Mouse (Mus musculus) C2C12 (cell line): ENCODE data around the gene Micu1. TPM values are rescaled to one million over a fixed set of nuclear protein-coding genes. Genes with fewer than 3 reads are reported as not detected.

Source experiments
- H3K27me3 ChIP-seq: one replicate; pipeline ENCODE4 v1.6.1; 2011; ENCODE audit not compliant: control insufficient read depth, insufficient read depth, insufficient read length
- H3K36me3 ChIP-seq: one replicate; pipeline ENCODE4 v1.6.1; 2011; ENCODE audit not compliant: control insufficient read depth, insufficient read depth
- H3K4me3 ChIP-seq: one replicate; pipeline ENCODE4 v1.5.1; 2011; ENCODE audit warnings: mild to moderate bottlenecking, control low read depth; ENCODE audit not compliant: poor library complexity, insufficient read depth, severe bottlenecking
- H3K79me2 ChIP-seq: one replicate; pipeline ENCODE4 v1.6.1; 2011; ENCODE audit not compliant: control insufficient read depth, insufficient read depth
- H3K79me3 ChIP-seq: one replicate; pipeline ENCODE4 v1.6.1; 2011; ENCODE audit warnings: low read depth, control low read depth
- H3ac ChIP-seq: one replicate; pipeline ENCODE3; 2011; ENCODE audit warnings: low read depth; ENCODE audit not compliant: control insufficient read depth, insufficient read length
- CEBPB ChIP-seq: IDR thresholded peaks from one replicate; pipeline ENCODE4 v1.6.1; 2011; ENCODE audit warnings: low read depth, mild to moderate bottlenecking, control low read depth, moderate library complexity
- CTCF ChIP-seq: IDR thresholded peaks from one replicate; pipeline ENCODE4 v1.5.1; 2011; ENCODE audit not compliant: control insufficient read depth, insufficient read depth, insufficient read length
- FOSL1 ChIP-seq: IDR thresholded peaks from one replicate; pipeline ENCODE4 v1.8.0; 2011; ENCODE audit warnings: mild to moderate bottlenecking, low read length; ENCODE audit not compliant: poor library complexity, insufficient read depth, severe bottlenecking
- MAX ChIP-seq: IDR thresholded peaks from one replicate; pipeline ENCODE4 v1.6.1; 2011; ENCODE audit warnings: mild to moderate bottlenecking, control low read depth
- MYOD1 ChIP-seq: IDR thresholded peaks from one replicate; pipeline ENCODE4 v1.6.1; 2011; ENCODE audit warnings: low read depth; ENCODE audit not compliant: control insufficient read depth, insufficient read length
- MYOG ChIP-seq: IDR thresholded peaks from one replicate; pipeline ENCODE4 v1.6.1; 2011; ENCODE audit not compliant: control insufficient read depth, insufficient read length; ENCODE audit errors: extremely low read depth
- USF1 ChIP-seq: IDR thresholded peaks from one replicate; pipeline ENCODE4 v1.6.1; 2011; ENCODE audit warnings: low read depth, mild to moderate bottlenecking, control low read depth, moderate library complexity
- polyA plus RNA-seq: library from polyadenylated mRNA; unstranded; fragments of >200 nt; fragmentation: generic; extraction: Trizol; gene quantifications from one replicate; pipeline ENCODE4 v1.2.1, GENCODE M21; 2012; ENCODE audit warnings: missing spikeins

The Micu1 gene
- polyA plus RNA-seq, 1 experiment: 90.2 TPM

DNA sequence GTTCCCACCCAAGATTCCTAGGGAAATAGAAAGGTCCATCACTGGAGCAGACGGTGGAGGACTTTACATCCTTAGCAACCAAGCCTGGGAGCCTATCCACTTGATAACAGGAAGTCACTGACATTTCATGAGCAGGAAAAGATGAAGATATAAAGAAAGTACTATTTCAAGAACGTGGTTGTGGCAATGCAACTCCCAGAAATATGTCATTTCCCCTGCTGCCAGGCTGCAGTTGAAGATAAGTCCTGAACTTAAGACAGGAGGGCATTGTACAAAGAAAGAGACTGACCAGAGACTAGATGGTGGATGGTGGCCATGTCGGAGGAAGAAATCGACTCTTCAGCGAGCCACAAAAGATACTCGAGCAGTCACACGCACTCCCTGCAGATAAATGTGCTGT, 129.7 kb downstream of the Micu1 start:
- TF ChIP-seq CTCF (no peak), MYOG (no peak), CEBPB (no peak), USF1 (no peak), FOSL1 (no peak), MAX (no peak), MYOD1 (no peak)
- peaks cover 47% of the 10 kb centered on the region for H3K36me3 ChIP-seq

DNA sequence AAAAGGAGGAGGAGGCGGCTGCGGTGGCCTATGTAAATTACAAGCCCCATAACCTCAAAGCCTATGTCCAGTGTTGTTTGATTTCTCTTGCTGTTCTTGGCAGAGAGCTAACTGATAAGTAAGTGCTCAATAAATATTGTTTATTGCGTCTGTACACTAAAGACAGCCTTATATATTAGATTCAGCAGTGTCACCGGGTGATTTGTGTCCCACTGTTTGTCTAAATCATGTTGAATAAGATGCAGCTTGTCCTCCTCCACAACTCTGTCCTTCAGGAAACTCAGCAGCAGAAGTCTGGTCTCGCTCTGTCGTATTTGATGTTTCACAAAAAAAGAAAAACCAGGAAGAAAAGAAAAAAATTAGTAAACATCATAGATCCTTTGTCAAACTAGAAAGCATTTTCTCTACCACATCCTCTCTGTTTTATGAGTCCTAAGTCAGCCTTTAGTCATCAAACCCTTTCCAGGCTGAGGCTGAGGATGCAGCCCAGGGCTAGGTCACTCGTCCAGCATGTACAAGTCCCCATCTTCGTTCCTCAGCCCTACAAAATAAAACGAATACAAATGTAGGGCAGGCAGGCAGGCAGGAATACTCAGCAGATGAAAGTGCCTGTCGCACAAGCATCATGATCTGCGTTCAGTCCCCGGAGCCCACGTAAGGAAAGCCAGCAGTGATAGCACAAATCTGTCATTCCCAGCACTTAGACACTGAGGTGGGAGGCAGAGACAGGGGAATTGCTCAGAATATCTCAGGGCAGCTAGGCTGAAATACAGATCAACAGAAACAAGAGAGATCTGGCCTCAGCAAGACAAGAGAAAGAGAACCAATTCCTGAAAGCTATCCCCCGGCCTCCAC, 133.3 kb downstream of the Micu1 start:
- no peaks in the 10 kb centered on the region for H3K27me3 ChIP-seq
- TF ChIP-seq MYOG (no peak), MYOD1 (no peak), FOSL1 (no peak), CTCF (no peak), MAX (no peak), USF1 (no peak), CEBPB (no peak)
- H3K79me2 ChIP-seq: no peaks in the 10 kb centered on the region
- H3ac ChIP-seq: no peak overlapping the region
- no peaks in the 10 kb centered on the region for H3K79me3 ChIP-seq
- H3K36me3 ChIP-seq: peaks cover 16% of the 10 kb centered on the region
- no peak overlapping the region for H3K4me3 ChIP-seq

More for the DNA sequence above, 129.7 kb downstream of the Micu1 start:
- Histone ChIP-seq H3K79me3 (no peaks in the 10 kb centered on the region), H3K4me3 (no peak overlapping the region), H3K27me3 (no peaks in the 10 kb centered on the region), H3ac (no peak overlapping the region), H3K79me2 (no peaks in the 10 kb centered on the region)

DNA sequence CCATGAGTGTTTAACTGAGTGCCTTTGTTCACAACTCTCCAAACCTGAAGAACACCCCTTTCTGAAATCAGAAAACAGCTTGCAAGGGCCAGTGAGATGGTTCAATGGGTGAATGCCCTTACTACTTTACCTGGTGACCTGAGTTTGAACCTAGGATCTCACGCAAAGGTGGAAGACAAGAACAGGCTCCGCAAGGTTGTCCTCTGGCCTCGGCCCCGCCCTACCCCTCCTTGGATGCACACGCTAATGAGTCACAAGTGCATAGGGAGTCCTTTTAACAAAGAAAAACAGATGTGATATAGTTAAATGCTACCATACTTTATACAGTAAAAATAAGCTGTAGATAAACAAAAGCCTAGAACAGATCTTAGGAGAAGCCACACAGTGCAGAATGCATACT, 135.2 kb downstream of the Micu1 start:
- TF ChIP-seq USF1 (no peak), CTCF (no peak), MYOG (no peak), MAX (no peak), FOSL1 (no peak), CEBPB (no peak), MYOD1 (no peak)
- H3K4me3 ChIP-seq: no peak overlapping the region
- H3K79me3 ChIP-seq: no peaks in the 10 kb centered on the region
- H3K79me2 ChIP-seq: no peaks in the 10 kb centered on the region
- H3K36me3 ChIP-seq: peaks cover 11% of the 10 kb centered on the region
- H3ac ChIP-seq: no peak overlapping the region
- H3K27me3 ChIP-seq: no peaks in the 10 kb centered on the region

DNA sequence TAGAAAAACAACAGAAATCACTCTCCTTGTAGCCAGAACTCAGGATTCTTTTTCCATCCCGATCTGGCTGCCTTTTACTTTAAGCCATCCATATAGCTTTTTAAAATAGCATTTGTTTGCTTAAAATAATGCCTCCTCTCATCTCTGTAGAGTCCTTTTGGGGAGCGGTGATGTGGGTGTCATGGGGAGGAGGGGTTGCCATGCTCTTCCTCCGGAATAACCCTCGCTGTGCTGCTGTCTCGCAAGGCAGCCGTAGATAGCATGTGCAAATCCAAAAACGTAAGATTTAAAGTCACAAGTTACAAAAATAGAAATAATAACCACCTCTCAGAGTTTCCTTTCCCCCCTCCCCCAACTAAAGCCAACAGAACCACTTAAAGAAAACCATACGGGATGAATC, 139.2 kb downstream of the Micu1 start:
- Histone ChIP-seq H3ac (no peak overlapping the region), H3K36me3 (peaks cover 7% of the 10 kb centered on the region), H3K27me3 (no peaks in the 10 kb centered on the region), H3K79me2 (no peaks in the 10 kb centered on the region), H3K4me3 (no peak overlapping the region), H3K79me3 (no peaks in the 10 kb centered on the region)
- TF ChIP-seq MYOD1 (no peak), MAX (no peak), CTCF (no peak), CEBPB (no peak), MYOG (no peak)

DNA sequence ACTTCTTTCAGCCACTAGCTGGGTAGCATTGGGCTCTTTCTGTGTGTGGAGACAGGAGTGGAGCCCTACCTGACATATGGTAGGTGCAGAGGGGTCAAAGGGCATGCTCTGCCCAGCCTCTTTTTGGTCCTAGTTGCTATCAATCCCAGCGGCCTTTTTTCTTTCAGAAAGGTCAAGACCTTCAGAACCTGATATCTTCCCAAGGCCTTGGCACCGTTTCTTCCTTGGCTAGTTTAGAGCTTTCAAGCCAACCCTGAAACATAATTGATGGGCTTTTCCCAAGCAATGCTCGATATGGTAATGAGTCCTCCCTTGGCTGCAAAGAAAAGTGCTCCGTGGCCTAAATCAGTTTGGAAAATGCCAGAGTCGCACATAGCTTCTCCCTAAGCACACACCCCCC, 140.8 kb downstream of the Micu1 start:
- no peak overlapping the region for H3K4me3 ChIP-seq
- H3K36me3 ChIP-seq: no peaks in the 10 kb centered on the region
- no peaks in the 10 kb centered on the region for H3K79me2 ChIP-seq
- TF ChIP-seq CEBPB: no peak
- no peak for TF ChIP-seq MYOG
- no peak for TF ChIP-seq CTCF
- no peak for TF ChIP-seq MAX
- TF ChIP-seq USF1: no peak
- no peak for TF ChIP-seq MYOD1
- no peak for TF ChIP-seq FOSL1
- H3K79me3 ChIP-seq: no peaks in the 10 kb centered on the region
- no peaks in the 10 kb centered on the region for H3K27me3 ChIP-seq
- H3ac ChIP-seq: no peak overlapping the region

DNA sequence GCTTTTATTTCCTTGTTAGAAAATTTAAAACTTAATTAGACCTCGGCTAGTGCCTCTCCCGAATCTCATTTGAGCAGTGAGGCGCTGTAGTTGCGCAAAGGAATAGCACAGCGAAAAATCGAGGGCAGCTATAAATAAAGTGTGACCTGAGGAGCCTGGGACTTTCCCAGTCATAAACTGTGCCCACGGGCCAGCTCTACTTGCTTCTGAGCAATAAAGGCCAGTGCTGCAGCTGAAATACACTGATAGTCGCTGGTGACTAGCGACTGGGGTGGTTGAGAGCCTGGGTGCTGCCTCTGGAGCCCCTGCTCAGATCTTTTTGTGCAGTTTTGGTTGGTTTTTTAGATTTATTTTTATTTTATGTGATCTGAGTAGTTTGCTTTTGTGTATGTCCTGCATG, 142.4 kb downstream of the Micu1 start:
- no peaks in the 10 kb centered on the region for H3K79me2 ChIP-seq
- H3ac ChIP-seq: no peak overlapping the region
- H3K27me3 ChIP-seq: no peaks in the 10 kb centered on the region
- H3K36me3 ChIP-seq: no peaks in the 10 kb centered on the region
- no peak for TF ChIP-seq FOSL1
- no peak for TF ChIP-seq CTCF
- TF ChIP-seq USF1: no peak
- TF ChIP-seq MYOG: no peak
- TF ChIP-seq CEBPB: no peak
- no peak for TF ChIP-seq MAX
- H3K4me3 ChIP-seq: no peak overlapping the region
- H3K79me3 ChIP-seq: no peaks in the 10 kb centered on the region
